ENCODE assay signal across 13 mouse cellular contexts in the genomic region with DNA sequence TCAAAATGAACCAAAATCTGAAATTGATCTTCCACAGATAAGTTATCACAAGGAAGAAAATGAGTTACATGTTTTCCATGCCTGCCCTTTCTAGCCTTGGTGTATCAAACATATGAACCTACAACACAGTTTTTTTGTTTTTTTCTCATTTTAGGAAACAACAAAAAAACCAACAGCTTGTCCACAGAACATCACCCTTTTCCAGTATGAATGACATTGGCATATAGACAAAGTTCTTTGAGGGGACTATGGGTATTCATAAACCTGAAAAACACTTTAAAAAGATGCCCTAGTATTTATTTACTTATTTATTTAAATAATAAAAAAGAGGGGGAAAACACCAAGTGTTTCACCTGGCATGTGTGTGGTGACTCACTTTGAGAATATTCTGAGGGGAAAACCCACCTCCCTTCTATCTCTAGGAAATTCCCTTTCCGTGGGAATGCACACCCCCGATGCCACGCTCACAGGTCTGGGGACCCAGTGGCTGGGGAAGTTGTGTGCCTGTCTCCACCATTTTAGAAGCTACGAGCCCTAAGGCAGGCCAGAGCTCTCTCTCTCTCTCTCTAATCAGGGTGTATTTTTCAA.
"Had no signal": no experiment of that assay in that cellular context is flagged by ENCODE, and none has a peak within 500 bp of the region (broad histone marks: within the 10 kb centered on the region; RNA-seq: fewer than 3 reads in every experiment).

No protein-coding gene starts in this region.

- ATAC-seq: intestine, postnatal 0 days; liver, embryonic 12.5 days had no signal

- H3K27ac ChIP-seq: kidney, postnatal 0 days; layer of hippocampus, adult 2 months; liver, embryonic 12.5 days; macrophage; neural tube, embryonic 15.5 days had no signal

- H3K9ac ChIP-seq: liver, embryonic 12.5 days; lung, embryonic 14.5 days; neural tube, embryonic 15.5 days had no signal

- H3K9me3 ChIP-seq: liver, embryonic 12.5 days; megakaryocyte, embryonic 14.5 days; midbrain, embryonic 12.5 days; neural tube, embryonic 15.5 days had no signal

- H3K4me3 ChIP-seq: layer of hippocampus, adult 2 months; liver, embryonic 12.5 days; megakaryocyte, embryonic 14.5 days; midbrain, embryonic 12.5 days; neural tube, embryonic 15.5 days had no signal

- DNase-seq: kidney, adult 8-10 months; right cerebral cortex, adult 18-20 months; right cerebral cortex, postnatal 25 days; thymus, postnatal 4 days had no signal

- H3K4me1 ChIP-seq: liver, embryonic 12.5 days; megakaryocyte, embryonic 14.5 days; midbrain, embryonic 12.5 days had no signal

- H3K4me2 ChIP-seq: liver, embryonic 12.5 days; lung, embryonic 14.5 days; midbrain, embryonic 12.5 days; neural tube, embryonic 15.5 days had no signal

- H3K36me3 ChIP-seq: liver, embryonic 12.5 days; midbrain, embryonic 12.5 days; neural tube, embryonic 15.5 days had no signal

- H3K27me3 ChIP-seq: liver, embryonic 12.5 days; midbrain, embryonic 12.5 days; neural tube, embryonic 15.5 days had no signal
